Mouse (Mus musculus) bone marrow, adult 2 months (tissue): ENCODE measurements around the gene Cir1. TPM values are rescaled to one million over a fixed set of nuclear protein-coding genes. Genes with fewer than 3 reads are reported as not detected.
A peak's percentile ranks its signal among the peaks of the same experiment; 100 is the strongest.

Experiments
- H3K27ac ChIP-seq: fragments of 200-500 bp; 2 replicates; pipeline ENCODE4 v1.5.1; 2012; ENCODE audit warnings: low read depth, mild to moderate bottlenecking, control low read depth, inconsistent platforms, low read length; ENCODE audit not compliant: control insufficient read depth, poor library complexity, insufficient read depth
- H3K4me1 ChIP-seq: fragments of 200-500 bp; 2 replicates; pipeline ENCODE4 v1.6.1; 2011; ENCODE audit warnings: low read length; ENCODE audit not compliant: control insufficient read depth, insufficient read depth
- H3K4me3 ChIP-seq: fragments of 200-500 bp; replicated peaks from 2 replicates; pipeline ENCODE3; 2011; ENCODE audit warnings: mild to moderate bottlenecking, low read depth, low read length, control low read depth; ENCODE audit not compliant: control insufficient read depth
- CTCF ChIP-seq: fragments of 200-500 bp; IDR thresholded peaks from 2 replicates; pipeline ENCODE4 v1.5.1; 2011; ENCODE audit warnings: low read length, control low read depth; ENCODE audit not compliant: control insufficient read depth, insufficient read depth
- POLR2A ChIP-seq: fragments of 200-500 bp; IDR thresholded peaks from 2 replicates; pipeline ENCODE4 v1.6.1; 2011; ENCODE audit warnings: low read depth, mild to moderate bottlenecking, control low read depth, low read length, borderline replicate concordance; ENCODE audit not compliant: control insufficient read depth
- WGBS: fragments of 180-500 bp; shearing (Covaris S2); methylation state at CpG from one replicate; pipeline ENCODE4 v1.1.7; 2018; 5-methylcytosine and 5-hydroxymethylcytosine counted together
- polyA plus RNA-seq: library from polyadenylated mRNA; stranded (reverse); fragments of >200 nt; gene quantifications from 2 replicates; pipeline ENCODE4 v1.2.4, GENCODE M21; 2011; ENCODE audit warnings: low replicate concordance; ENCODE audit not compliant: missing spikeins, insufficient read depth, insufficient read length

Gene Cir1
- polyA plus RNA-seq, 1 experiment: 23.3 TPM

DNA sequence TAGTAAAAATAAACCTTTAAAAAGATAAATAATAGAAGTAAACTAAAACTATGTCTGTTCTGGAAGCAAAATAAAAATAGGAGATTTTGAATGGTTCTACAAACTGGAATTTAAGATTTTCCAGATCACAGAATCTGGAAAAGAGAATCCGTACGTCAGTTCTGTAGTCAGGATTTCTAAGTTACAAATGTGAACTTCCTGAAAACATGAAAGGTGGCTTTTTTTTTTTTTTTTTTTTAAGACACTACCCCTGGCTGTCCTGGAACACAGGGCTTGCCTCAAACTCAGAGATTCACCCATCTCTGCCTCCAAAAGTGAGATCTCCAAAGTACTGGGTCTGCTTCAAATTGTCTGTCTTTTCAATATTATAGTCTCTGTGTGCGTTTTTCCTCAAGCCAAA, 1.8 kb upstream of the Cir1 start:
- H3K27ac ChIP-seq: no peak overlapping the region
- no peak for TF ChIP-seq POLR2A
- no peak for TF ChIP-seq CTCF

GRCm38 (mm10) chr2:73313117-73313501, 608 bp upstream of the Cir1 start:
- 34% methylated on average over 14 of the region's 14 CpGs for WGBS
- H3K27ac ChIP-seq: peak overlapping the region; percentile 56
- peak overlapping the region; percentile 90 for H3K4me3 ChIP-seq
- H3K4me1 ChIP-seq: no peaks in the 10 kb centered on the region
- TF ChIP-seq POLR2A (no peak), CTCF (no peak)

More for the DNA sequence above, 1.8 kb upstream of the Cir1 start:
- Histone ChIP-seq H3K4me3 (no peak overlapping the region), H3K4me1 (no peaks in the 10 kb centered on the region)
- WGBS: 82% methylated on average over 3 of the region's 3 CpGs

GRCm38 (mm10) chr2:73306006-73306405, 6.5 kb downstream of the Cir1 start:
- 95% methylated on average over 7 of the region's 7 CpGs for WGBS
- Histone ChIP-seq H3K4me3 (no peak overlapping the region), H3K27ac (no peak overlapping the region), H3K4me1 (no peaks in the 10 kb centered on the region; the same call in 1 of the 2 replicates)
- no peak for TF ChIP-seq POLR2A
- no peak for TF ChIP-seq CTCF

GRCm38 (mm10) chr2:73304506-73304905, 8.0 kb downstream of the Cir1 start:
- WGBS: 94% methylated on average over 5 of the region's 5 CpGs
- H3K27ac ChIP-seq: no peak overlapping the region
- H3K4me3 ChIP-seq: no peak overlapping the region
- H3K4me1 ChIP-seq: no peaks in the 10 kb centered on the region; the same call in 1 of the 2 replicates
- TF ChIP-seq POLR2A (no peak), CTCF (no peak)

- 79% methylated on average over 9 of the region's 9 CpGs for WGBS
- TF ChIP-seq CTCF (no peak), POLR2A (no peak)
- Histone ChIP-seq H3K4me3 (no peak overlapping the region), H3K4me1 (no peaks in the 10 kb centered on the region; the same call in 1 of the 2 replicates), H3K27ac (no peak overlapping the region)
These were observed 9.8 kb downstream of the Cir1 start for GRCm38 (mm10) chr2:73302722-73303121.

DNA sequence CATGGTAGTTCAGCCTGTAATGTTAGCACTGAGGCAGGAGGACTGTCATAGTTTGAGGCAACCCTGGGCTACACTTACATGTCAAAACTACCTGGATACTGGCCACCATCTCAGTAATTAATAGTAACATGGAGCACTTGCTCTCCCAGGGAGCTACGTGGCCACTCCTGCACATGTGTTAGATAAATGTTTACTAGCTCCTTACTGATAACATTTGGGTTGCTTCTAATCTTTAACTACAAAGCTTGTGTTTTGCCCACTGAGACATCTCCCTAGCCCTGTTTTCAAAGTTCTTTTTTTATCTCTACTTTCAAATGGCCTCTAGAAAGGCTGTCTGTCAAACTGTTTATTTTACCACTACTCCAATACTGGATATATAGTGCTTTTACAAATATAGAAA, 10.5 kb downstream of the Cir1 start:
- TF ChIP-seq POLR2A (no peak), CTCF (no peak)
- WGBS: 64% methylated on average over 1 of the region's 1 CpGs
- Histone ChIP-seq H3K4me3 (no peak overlapping the region), H3K27ac (no peak overlapping the region), H3K4me1 (no peaks in the 10 kb centered on the region; the same call in 1 of the 2 replicates)

DNA sequence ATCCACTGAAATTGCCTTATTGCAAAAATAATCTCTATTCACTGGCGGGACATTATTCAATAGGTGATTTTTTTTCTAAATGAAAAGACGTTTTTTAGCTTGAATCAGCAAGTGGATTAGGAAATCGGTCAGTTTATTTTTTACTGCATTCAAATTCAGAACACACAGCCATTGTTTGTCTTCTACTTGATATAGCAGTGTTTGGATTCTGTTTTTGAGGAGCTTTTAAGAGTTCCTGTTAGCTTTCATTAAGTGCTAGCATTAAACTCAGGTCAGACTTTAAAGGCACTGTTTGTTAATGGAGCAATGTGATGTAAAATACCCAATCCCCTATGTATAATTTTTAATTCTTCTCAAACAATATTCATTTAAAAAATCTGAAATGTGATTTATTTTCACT, 13.7 kb downstream of the Cir1 start:
- 71% methylated on average over 3 of the region's 3 CpGs for WGBS
- Histone ChIP-seq H3K4me3 (no peak overlapping the region), H3K4me1 (no peaks in the 10 kb centered on the region; the same call in 1 of the 2 replicates), H3K27ac (no peak overlapping the region)
- TF ChIP-seq CTCF (no peak), POLR2A (no peak)

DNA sequence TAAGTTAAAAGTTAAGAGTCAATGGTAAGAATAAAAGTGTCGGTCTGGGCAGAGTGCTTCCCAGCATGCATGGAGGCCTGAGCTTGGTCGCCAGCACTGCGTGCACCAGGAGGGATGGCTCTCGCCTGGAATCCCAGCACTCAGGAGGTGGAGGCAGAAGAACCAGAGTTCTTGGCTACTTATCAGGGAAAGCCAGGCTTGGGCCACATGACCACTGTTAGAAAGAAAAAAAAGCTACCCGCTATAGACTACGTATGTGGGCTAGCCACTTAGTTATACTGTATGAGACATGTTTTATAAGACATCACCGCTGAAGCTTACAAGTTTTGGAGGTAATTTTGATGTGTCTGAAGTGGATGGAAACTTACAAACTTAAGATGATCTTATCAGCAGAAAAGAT, 14.3 kb downstream of the Cir1 start:
- no peak overlapping the region for H3K27ac ChIP-seq
- no peak overlapping the region for H3K4me3 ChIP-seq
- H3K4me1 ChIP-seq: no peaks in the 10 kb centered on the region; the same call in 1 of the 2 replicates
- TF ChIP-seq POLR2A: no peak
- TF ChIP-seq CTCF: no peak
- 87% methylated on average over 7 of the region's 7 CpGs for WGBS

- WGBS: 74% methylated on average over 7 of the region's 7 CpGs
- Histone ChIP-seq H3K27ac (no peak overlapping the region), H3K4me1 (no peaks in the 10 kb centered on the region; the same call in 1 of the 2 replicates), H3K4me3 (no peak overlapping the region)
- TF ChIP-seq POLR2A: no peak
- no peak for TF ChIP-seq CTCF
These were observed 17.5 kb downstream of the Cir1 start for GRCm38 (mm10) chr2:73295023-73295422.
